In genomic region chr13:56151404-56152226, GRCm38 (mm10) we compare ENCODE assay signal across 8 mouse cellular contexts. TPM values are rescaled to one million over a fixed set of nuclear protein-coding genes. Genes with fewer than 3 reads are reported as not detected.
DNase-seq lines count a peak whose midpoint lies in the region; ATAC-seq and TF ChIP-seq lines count a peak whose summit lies in the region.

No protein-coding gene starts in this region.

- ATAC-seq in intestine, postnatal 0 days = peak; percentile 61; the same call in 1 of the 2 replicates
- peak; percentile 76 for ATAC-seq in monocyte, adult 5-6 weeks (replicated peaks; ENCODE audit: insufficient number of reproducible peaks, low FRiP score, low TSS enrichment, poor library complexity, severe bottlenecking)

- DNase-seq in 416B (ENCODE audit: low read depth) = peak; percentile 94
- peak; percentile 77 for DNase-seq in MN1 (ENCODE audit: low spot score)
- DNase-seq in cerebellum, postnatal 4 days (ENCODE audit: low spot score in 2 of 2) = peak; percentile 44 to 66
- DNase-seq in gastrocnemius, postnatal 10 days = peak; percentile 68
- peak; percentile 82 for DNase-seq in liver
- peak; percentile 78 for DNase-seq in testis, postnatal 10 days (ENCODE audit: low spot score)

- H3K9me3 ChIP-seq in intestine, postnatal 0 days (ENCODE audit: control insufficient read depth) = no peaks in the 10 kb centered on the region

- peak; percentile 84 for TF ChIP-seq CTCF in intestine, postnatal 0 days (IDR thresholded peaks at IDR 0.05; ENCODE audit: low read depth)

- H3K27ac ChIP-seq in intestine, postnatal 0 days (ENCODE audit: low read depth, low read length) = no peak overlapping the region

- 47% methylated on average over 22 of the region's 22 CpGs for WGBS in intestine, postnatal 0 days

- no peak overlapping the region for H3K9ac ChIP-seq in intestine, postnatal 0 days (ENCODE audit: low read depth, low read length)

- H3K4me1 ChIP-seq in intestine, postnatal 0 days (replicated peaks; ENCODE audit: control insufficient read depth, insufficient read depth, low read length) = 0 out of 2 replicates have a peak, but pooled peaks cover 8% of the 10 kb centered on the region

- H3K36me3 ChIP-seq in intestine, postnatal 0 days (ENCODE audit: control insufficient read depth, insufficient read depth) = no peaks in the 10 kb centered on the region

- H3K27me3 ChIP-seq in intestine, postnatal 0 days (replicated peaks; ENCODE audit: control insufficient read depth, insufficient read depth, low read length) = no peaks in the 10 kb centered on the region

- H3K4me3 ChIP-seq in intestine, postnatal 0 days (ENCODE audit: low read depth, low read length) = no peak overlapping the region

- H3K4me2 ChIP-seq in intestine, postnatal 0 days (replicated peaks; ENCODE audit: low read depth) = peak overlapping the region; percentile 37

RNA-seq across cellular contexts. Expression of gene H2afy, which starts 15.5 kb away (rescaled TPM):
- 10 to 100 TPM; 68.3 to 81.6 TPM for total RNA-seq in gastrocnemius, postnatal 10 days (2021)
- 132 and 138 TPM in 2 replicates for polyA plus RNA-seq in intestine, postnatal 0 days (2015; fragmentation: Nextera tagmentation; extraction: Ambion mirVana)
- total RNA-seq in monocyte, adult 5-6 weeks (2017) = 218 to 284 TPM (median 219 TPM) in 3 replicates

RNA-seq across cellular contexts. Expression of gene Tifab, which starts 27.1 kb away (rescaled TPM):
- 1 to 10 TPM in 1 of 2 experiments, under 1 TPM in 1; 0.45 to 1.2 TPM for total RNA-seq in gastrocnemius, postnatal 10 days (2021)
- 3.3 and 3.4 TPM in 2 replicates for polyA plus RNA-seq in intestine, postnatal 0 days (2015; fragmentation: Nextera tagmentation; extraction: Ambion mirVana)
- total RNA-seq in monocyte, adult 5-6 weeks (2017) = 26.6 to 48.8 TPM (median 47.3 TPM) in 3 replicates

Comparison
In these comparisons a context has a peak if more than half of its experiments do, and no peak if none do; other contexts are left out.
1. RNA of gene Tifab, which starts 27.1 kb away (total RNA-seq): 26.6 to 48.8 TPM in monocyte, adult 5-6 weeks; 0.45 to 1.2 TPM in gastrocnemius, postnatal 10 days; every median in the first group is over 10 times any median in the second.
2. Peak in every context shown above with its lines, with median percentiles within 50 percentile points of each other: DNase-seq.